Mouse (Mus musculus): ENCODE measurements around the gene Actn2. TPM values are rescaled to one million over a fixed set of nuclear protein-coding genes. Genes with fewer than 3 reads are reported as not detected.

Actn2 gene
- polyA plus RNA-seq, 1 experiment from 2014 or later: 3.4 TPM

DNA sequence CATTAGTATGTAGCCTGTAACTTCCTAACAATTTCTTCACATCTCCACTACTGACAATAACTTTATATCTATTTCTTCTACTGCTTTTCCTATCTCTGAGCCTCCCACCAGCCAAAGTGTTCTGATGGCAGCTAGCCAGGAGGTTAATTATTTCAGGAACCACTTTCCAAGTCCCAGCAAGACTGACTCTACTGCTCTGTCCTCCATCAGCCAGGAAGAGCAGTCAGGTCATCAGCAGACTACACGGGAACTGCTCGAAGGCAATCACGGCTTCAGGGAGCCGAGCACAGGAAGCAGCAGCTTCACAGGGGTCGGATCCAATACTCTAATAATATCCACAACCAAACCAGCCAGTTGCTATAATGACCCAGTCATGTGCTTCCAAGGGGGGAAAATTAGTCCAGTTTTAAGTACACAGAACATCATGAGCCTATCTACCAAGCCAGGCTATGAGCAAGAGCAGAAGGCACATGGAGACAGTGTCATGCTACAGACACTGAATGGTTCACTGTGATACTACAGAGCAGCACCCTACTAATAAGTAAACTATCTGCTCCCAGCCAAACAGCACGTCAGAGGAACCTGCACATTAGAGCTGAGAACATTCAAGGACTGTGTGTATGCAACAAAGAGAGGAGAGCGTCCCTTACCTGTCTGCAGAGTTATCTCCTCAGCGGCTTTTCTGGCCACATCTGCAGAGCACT is 91.2 kb downstream of the Actn2 start:
- no peaks in the 10 kb centered on the region for H3K4me1 ChIP-seq (replicated peaks)
- H3K4me3 ChIP-seq: no peak overlapping the region
- ATAC-seq (ENCODE audit: low FRiP score, low read depth): no peak
- WGBS: 93% methylated on average over 8 of the region's 8 CpGs
- no peaks in the 10 kb centered on the region for H3K27me3 ChIP-seq
- peaks cover 9% of the 10 kb centered on the region; the same call in 1 of the 2 replicates for H3K36me3 ChIP-seq
- no peak overlapping the region for H3K27ac ChIP-seq (replicated peaks)
- no peak overlapping the region for H3K9ac ChIP-seq
- no peaks in the 10 kb centered on the region for H3K9me3 ChIP-seq
- no peak overlapping the region for H3K4me2 ChIP-seq

DNA sequence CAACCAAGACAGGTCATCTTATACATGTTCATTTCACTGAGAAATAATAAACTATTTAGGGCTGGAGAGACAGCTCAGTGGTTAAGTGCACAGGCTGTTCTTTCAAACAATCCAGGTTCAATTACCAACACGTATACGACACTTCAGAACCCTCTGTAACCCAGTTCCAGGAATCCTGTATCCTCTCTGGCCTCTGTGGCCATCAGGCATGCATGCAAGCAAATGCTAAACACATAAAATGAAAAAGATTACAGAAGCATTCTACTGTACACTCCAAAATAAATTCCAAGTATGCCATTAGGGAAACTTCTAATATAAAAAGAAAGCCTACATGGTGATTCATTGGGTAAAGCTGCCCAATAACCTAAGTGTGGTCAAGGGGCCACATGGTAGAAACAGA is 94.6 kb downstream of the Actn2 start:
- peaks cover 30% of the 10 kb centered on the region for H3K36me3 ChIP-seq
- H3K4me2 ChIP-seq: no peak overlapping the region
- H3K9me3 ChIP-seq: no peaks in the 10 kb centered on the region
- H3K27me3 ChIP-seq: no peaks in the 10 kb centered on the region
- no peak overlapping the region for H3K9ac ChIP-seq
- no peak overlapping the region for H3K27ac ChIP-seq (replicated peaks)
- ATAC-seq (ENCODE audit: low FRiP score, low read depth): no peak
- no peaks in the 10 kb centered on the region for H3K4me1 ChIP-seq (replicated peaks)
- 97% methylated on average over 2 of the region's 2 CpGs for WGBS
- H3K4me3 ChIP-seq: no peak overlapping the region

DNA sequence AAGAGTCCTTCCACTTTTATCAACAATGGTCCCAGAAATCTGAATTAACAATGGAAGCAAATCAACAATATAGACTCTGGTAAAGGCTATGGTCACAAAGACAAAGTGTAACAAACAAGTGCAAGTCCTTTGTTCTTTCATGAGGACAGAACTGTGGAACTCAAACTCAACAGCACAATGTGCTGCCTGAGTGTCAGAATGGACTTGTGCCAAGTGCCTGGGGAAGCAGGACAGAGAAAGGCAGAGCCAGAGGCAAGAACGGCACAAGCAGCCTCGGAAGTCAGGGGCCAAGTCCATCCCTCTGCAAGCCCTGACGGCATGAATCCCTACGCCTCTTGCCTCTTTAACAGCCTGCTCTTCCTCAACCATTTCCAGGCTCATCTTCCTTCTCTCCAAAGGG is 96.6 kb downstream of the Actn2 start:
- no peak for ATAC-seq (ENCODE audit: low FRiP score, low read depth)
- Histone ChIP-seq H3K4me2 (no peak overlapping the region), H3K4me3 (no peak overlapping the region), H3K9ac (no peak overlapping the region), H3K9me3 (no peaks in the 10 kb centered on the region), H3K27me3 (no peaks in the 10 kb centered on the region), H3K36me3 (peaks cover 36% of the 10 kb centered on the region), H3K27ac (replicated peaks) (no peak overlapping the region), H3K4me1 (replicated peaks) (no peaks in the 10 kb centered on the region)
- 54% methylated on average over 4 of the region's 4 CpGs for WGBS

DNA sequence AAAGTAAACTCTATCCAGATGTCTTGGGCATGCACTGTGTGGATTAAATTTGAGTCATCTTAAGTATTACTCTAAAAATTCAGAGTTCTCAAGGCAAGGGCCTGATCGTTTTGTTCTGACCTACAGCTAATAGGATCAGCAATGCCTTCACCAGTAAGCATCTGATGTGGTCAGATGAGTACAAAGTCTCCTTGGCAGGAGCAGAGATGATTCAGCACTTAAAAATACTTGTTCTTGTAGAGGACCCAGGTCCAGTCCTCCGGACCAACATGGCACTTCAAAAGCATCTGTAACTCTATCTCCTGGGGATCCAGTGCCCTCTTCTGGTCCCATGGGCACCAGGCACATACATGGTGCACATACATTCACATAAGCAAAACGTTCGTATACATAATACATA is 108.4 kb downstream of the Actn2 start:
- no peak overlapping the region for H3K4me2 ChIP-seq
- H3K27me3 ChIP-seq: no peaks in the 10 kb centered on the region
- H3K9me3 ChIP-seq: no peaks in the 10 kb centered on the region
- no peak for ATAC-seq (ENCODE audit: low FRiP score, low read depth)
- 95% methylated on average over 4 of the region's 4 CpGs for WGBS
- H3K4me1 ChIP-seq (replicated peaks): no peaks in the 10 kb centered on the region
- no peak overlapping the region for H3K27ac ChIP-seq (replicated peaks)
- no peak overlapping the region for H3K4me3 ChIP-seq
- H3K36me3 ChIP-seq: peaks cover 22% of the 10 kb centered on the region
- no peak overlapping the region for H3K9ac ChIP-seq

DNA sequence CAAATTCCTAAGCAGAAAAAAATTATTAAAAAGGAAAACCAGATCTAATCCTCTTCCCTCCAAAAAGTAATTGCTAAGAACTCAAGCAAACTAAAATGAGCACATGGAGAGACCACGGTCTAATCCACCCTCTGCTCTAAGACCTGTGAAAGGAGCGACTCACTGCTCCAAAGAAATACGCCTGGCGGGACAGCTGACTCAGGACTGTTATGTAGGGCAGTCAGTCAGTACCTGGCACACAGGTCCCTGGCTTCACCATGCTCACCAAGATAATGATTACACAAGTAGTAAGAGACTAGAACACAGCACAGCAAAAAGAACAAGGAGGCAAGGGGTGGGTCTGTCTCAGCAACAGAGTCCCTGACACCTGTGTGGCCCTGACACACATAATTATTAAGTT is 112.3 kb downstream of the Actn2 start:
- H3K36me3 ChIP-seq: peaks cover 34% of the 10 kb centered on the region

DNA sequence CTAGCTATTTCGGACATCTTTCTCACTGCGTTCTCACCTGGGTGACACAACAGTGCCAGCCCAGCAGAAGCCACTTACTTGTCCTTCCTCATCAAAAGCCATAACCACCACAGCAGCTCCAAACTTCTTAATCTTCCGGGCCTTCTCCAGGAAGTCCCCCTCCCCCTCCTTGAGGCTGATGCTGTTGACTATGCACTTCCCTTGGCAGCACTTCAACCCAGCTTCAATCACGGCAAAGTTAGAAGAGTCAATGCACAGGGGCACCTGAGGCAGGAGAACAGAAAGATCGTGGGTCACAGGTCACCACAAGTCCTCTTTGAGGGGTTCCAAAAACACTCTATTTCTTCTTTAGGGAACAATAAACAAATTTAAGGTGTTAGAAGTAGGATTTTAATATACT is 113.0 kb downstream of the Actn2 start:
- H3K9ac ChIP-seq: no peak overlapping the region
- H3K27me3 ChIP-seq: no peaks in the 10 kb centered on the region
- no peak overlapping the region for H3K4me2 ChIP-seq
- peaks cover 33% of the 10 kb centered on the region for H3K36me3 ChIP-seq
- H3K4me1 ChIP-seq (replicated peaks): no peaks in the 10 kb centered on the region
- no peak overlapping the region for H3K27ac ChIP-seq (replicated peaks)
- WGBS: 87% methylated on average over 5 of the region's 5 CpGs
- H3K9me3 ChIP-seq: no peaks in the 10 kb centered on the region
- no peak for ATAC-seq (ENCODE audit: low FRiP score, low read depth)
- H3K4me3 ChIP-seq: no peak overlapping the region

More for the DNA sequence above, 112.3 kb downstream of the Actn2 start:
- Histone ChIP-seq H3K4me3 (no peak overlapping the region), H3K4me1 (replicated peaks) (no peaks in the 10 kb centered on the region), H3K9me3 (no peaks in the 10 kb centered on the region), H3K9ac (no peak overlapping the region), H3K4me2 (no peak overlapping the region), H3K27ac (replicated peaks) (no peak overlapping the region), H3K27me3 (no peaks in the 10 kb centered on the region)
- WGBS: 99% methylated on average over 4 of the region's 4 CpGs
- ATAC-seq (ENCODE audit: low FRiP score, low read depth): no peak

Other genes with a start within 250 kb of the Actn2 start
- 3.7 and 4.6 TPM in 2 replicates for gene Ryr2, start 233.8 kb downstream of the Actn2 start, polyA plus RNA-seq (2015; fragmentation: Nextera tagmentation; extraction: Ambion mirVana)
- gene Mtr, start 82.6 kb downstream of the Actn2 start, polyA plus RNA-seq (2015; fragmentation: Nextera tagmentation; extraction: Ambion mirVana): 3.5 and 4.0 TPM in 2 replicates
- gene Heatr1, start 54.3 kb upstream of the Actn2 start, polyA plus RNA-seq (2015; fragmentation: Nextera tagmentation; extraction: Ambion mirVana): 13.4 and 13.8 TPM in 2 replicates
- gene Lgals8, start 124.2 kb upstream of the Actn2 start, polyA plus RNA-seq (2015; fragmentation: Nextera tagmentation; extraction: Ambion mirVana): 20.9 and 23.0 TPM in 2 replicates
- gene Edaradd, start 179.7 kb upstream of the Actn2 start, polyA plus RNA-seq (2015; fragmentation: Nextera tagmentation; extraction: Ambion mirVana): 1.7 and 1.8 TPM in 2 replicates
- gene Ero1lb, start 225.1 kb upstream of the Actn2 start, polyA plus RNA-seq (2015; fragmentation: Nextera tagmentation; extraction: Ambion mirVana): 17.6 and 17.8 TPM in 2 replicates